Mouse (Mus musculus): ENCODE results near the gene Hist1h2ag.

DNA sequence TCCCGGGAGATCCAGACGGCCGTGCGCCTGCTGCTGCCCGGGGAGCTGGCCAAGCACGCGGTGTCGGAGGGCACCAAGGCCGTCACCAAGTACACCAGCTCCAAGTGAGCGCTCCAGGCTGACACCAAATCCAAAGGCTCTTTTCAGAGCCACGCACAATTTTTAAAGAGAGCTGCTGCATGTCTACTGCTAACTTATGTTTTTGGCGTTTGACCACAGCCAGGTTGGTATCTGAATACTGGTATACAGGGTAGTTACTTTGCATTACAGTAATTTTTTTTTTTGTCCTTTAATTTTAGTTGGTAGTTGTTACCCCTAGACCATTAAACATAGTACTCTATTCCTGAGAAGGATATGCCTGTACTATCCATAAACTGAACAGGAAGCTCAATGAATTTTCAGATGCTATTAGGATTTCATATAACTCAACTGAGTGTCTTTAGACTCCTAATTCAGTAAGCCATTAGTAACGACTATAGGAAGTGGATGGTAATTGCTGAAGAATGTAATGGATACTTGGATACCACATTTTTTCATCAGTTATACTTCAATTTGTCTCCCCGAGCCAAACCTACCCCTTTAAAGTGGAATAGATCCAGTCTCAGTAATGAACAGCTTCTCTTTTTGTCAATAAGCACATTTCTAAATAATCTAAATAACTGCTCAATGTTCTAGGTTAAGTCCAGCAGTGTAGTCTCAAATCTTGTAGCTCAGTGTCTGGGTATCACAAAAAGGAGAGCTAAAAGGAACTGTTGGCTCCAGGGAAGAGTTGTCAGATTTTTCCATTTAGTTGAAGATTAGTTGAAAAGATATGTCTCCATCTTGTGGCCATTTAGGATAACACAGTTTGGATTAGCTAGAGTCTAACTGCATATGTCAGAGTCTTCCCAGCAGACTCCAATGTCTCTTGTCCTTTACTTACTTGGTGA, 1.0 kb upstream of the Hist1h2ag start:
- TF ChIP-seq CTCF (IDR thresholded peaks at IDR 0.05; ENCODE audit: control insufficient read depth, insufficient read depth, low read length) (no peak), POLR2A (IDR thresholded peaks at IDR 0.05; ENCODE audit: borderline replicate concordance, control insufficient read depth, low read depth, low read length) (0 out of 2 replicates have a peak, but pooled peaks have one; percentile 1)

Data from bone marrow, adult 2 months (tissue).